Mouse (Mus musculus) heart, adult 18-20 months (tissue): ENCODE measurements around the gene 4930578C19Rik. TPM values are rescaled to one million over a fixed set of nuclear protein-coding genes. Genes with fewer than 3 reads are reported as not detected.
"Not testable (repeated sequence)": the region's sequence is repeated elsewhere in the genome, so short reads cannot be mapped to it uniquely, and the experiment has no call there.

Experiments used
- DNase-seq, 2 experiments: peaks; one replicate each; pipeline ENCODE4 v3.0.0; 2021 to 2022; ENCODE audit warnings: mixed read lengths in 1 of 2
- long read RNA-seq, 2 experiments: library from polyadenylated mRNA; stranded (forward); transcript quantifications; one replicate each; pipeline ENCODE4 v2.0.0; 2021
- total RNA-seq, 2 experiments: library from RNA; stranded (reverse); gene quantifications; 2 replicates each; pipeline ENCODE4 v1.2.3; 2021

The 4930578C19Rik gene
- 1 to 10 TPM; 5.5 to 6.1 TPM for total RNA-seq
- long read RNA-seq, experiment 1, result 0 reads
- long read RNA-seq, experiment 2, partial matches to known transcripts, result 0 of 1 reads
- long read RNA-seq, experiment 2, other reads (novel, unspliced or antisense), result 0 of 1 reads

DNA sequence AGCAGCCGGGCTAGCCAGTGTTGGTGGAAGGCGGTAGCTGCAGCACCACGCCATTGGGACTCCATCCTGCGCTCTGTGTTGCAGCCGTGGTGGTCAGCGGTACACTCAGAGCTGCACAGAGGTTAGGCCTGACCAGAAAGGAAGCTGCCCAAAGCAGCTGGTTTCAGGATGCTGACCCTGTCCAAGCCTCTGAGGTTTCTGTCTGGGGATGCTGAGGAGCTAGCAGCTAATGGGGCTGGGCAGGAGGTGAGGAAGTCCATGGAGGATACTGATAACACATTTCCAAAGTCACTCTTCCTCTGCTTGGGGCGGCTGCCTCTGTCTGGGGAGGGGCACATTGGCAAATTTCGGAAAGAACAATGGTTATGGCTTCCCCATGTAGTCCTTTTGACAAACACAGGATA is at the start of gene 4930578C19Rik:
TSS of gene 4930578C19Rik (minus strand) at position 200 of the 404 bp plus-strand sequence.
- DNase-seq, result peak; percentile 31 to 70

DNA sequence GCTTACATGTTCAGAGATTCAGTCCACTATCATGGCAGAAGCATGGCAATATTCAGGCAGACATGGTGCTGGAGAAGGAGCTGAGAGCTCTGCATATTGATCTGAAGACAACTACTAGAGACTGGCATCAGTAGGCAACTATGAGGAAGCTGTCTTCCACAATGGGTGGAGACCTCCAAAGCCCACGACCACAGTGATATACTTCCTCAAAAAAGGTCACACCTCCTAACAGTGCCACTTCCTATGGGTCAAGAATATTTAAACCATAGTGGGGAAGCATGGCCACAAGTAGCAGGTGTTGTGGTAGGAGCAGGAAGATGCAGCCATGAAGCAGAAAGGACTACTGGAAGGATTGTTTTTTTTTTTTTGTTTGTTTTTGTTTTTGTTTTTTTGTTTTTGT is 6.5 kb upstream of the 4930578C19Rik start:
- no peak for DNase-seq

GRCm38 (mm10) chrX:18462879-18463278 is 1.7 kb upstream of the 4930578C19Rik start:
- DNase-seq, result no peak

- DNase-seq, result no peak
Measured at GRCm38 (mm10) chrX:18451559-18451958, 9.6 kb downstream of the 4930578C19Rik start.

- peak; percentile 52 to 79 for DNase-seq
Measured at GRCm38 (mm10) chrX:18442066-18442465, 19.1 kb downstream of the 4930578C19Rik start.

DNA sequence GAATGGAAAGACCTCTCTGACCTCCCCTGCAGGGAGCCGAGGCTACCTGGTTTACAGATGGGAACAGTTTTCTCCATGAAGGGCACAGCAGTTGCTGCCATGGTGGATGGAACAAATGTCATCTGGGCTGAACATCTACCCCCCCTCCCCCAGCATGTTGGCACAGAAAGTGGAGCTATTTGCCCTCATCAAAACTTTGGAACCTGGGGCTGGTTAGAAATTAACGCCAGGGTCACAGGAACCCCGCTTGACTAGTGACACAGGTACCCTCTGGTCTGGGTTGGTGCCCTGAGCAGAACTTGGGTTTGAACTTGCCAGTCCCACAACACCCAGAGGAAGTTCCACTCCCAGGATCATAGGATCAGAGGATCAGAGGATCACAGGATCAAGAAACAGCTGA is 35.7 kb downstream of the 4930578C19Rik start:
- no peak for DNase-seq

DNA sequence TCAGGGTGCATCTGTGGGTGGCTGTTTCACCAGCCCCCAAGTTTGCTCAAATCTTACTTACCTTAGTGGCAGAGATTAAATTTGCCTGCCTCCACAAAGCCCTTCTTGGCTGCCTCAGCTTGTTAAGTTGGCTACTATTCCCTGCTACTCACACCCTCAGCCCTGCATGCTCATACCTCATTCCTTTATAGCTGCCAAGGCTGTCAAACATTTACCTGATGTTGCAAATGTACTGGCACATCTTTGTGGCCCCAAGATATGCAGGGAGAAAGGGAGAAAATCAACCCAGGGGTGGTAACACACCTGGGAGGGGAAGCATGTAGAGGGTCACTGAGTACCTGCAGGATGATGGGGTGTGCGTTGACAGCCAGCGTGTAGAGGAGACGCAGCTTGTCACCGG is 38.0 kb downstream of the 4930578C19Rik start:
- DNase-seq, result no peak

GRCm38 (mm10) chrX:18420161-18420784 is 40.9 kb downstream of the 4930578C19Rik start:
- no peak for DNase-seq

- peak in 1 of 2 experiments; percentile 15 for DNase-seq
Measured at GRCm38 (mm10) chrX:18418977-18419376, 42.2 kb downstream of the 4930578C19Rik start.

DNA sequence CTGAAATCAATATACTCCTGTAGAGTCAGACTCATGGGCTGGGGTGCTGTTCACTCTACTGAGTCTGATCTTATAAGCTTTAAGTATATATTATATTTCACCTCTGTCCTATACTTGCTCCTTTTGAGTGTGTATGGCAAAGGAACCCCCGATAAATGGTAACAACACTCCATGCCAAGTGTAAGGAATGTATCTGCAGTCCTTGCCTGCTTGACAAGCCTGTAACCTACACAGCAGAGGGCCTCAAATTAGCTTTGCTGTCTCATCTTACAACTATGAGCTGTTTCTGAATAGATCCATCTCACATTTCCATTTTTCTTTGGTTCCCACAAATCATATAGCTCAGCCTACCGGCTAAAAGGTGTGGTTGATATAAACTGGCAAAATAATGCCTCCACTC is 46.6 kb downstream of the 4930578C19Rik start:
- DNase-seq, result no peak

DNA sequence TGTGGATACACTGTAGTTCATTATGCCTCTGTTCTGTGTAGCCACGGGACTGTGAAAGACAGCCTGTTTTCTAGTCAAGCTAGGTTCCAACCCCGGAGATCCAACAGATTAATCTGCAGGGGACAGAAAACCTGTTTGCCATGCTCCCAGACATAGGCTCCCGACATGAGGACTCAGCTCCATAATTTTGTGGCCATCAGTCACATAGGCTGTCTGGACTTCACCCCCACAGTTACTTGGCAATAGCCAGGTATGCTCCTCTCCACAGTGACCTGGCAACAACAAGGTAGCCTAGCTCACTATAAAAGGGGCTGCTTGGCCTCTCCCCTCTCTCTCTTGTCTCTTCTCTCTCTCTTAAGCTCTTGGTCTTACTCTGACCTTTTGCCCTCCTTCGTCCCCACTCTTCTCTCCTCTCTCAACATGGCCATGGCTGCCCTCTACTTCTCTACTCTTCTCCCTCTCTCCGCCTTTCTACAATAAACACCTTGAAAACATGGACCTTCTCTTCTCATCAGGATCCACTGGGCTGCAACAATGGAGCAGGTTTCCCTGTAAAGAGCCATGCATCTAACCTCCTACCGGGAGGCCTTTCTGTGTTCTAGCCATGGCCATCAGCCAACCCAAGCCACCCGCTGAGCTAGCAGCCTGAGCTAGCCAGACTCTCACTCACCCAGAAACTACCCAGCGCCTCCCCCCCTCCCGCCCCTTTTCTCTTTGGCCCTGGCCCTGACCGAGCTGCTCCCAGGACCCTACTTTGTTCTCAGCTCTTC is 49.9 kb downstream of the 4930578C19Rik start:
- no peak for DNase-seq

- DNase-seq, result no peak
Measured at GRCm38 (mm10) chrX:18409598-18409997, 51.6 kb downstream of the 4930578C19Rik start.

DNA sequence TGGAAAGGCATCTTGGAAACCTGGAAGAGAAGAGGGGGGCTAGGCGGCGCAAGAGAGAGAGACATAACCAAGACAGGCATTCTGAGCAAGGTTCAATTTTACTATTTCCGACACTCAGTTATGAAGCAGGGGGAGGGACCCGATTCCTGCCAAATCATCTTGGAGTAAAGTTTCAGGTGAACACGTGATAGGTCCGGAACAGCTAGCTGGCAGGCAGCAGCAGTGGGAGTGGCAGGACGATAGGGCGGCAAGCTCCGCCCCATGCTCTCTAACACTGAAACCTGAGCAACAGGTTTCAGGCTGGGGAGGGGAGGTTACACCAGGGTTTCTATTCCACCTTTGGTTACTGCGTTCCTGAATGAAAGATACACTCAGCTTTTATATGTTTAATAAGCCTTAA is 58.9 kb downstream of the 4930578C19Rik start:
- DNase-seq, result peak in 1 of 2 experiments; percentile 9

DNA sequence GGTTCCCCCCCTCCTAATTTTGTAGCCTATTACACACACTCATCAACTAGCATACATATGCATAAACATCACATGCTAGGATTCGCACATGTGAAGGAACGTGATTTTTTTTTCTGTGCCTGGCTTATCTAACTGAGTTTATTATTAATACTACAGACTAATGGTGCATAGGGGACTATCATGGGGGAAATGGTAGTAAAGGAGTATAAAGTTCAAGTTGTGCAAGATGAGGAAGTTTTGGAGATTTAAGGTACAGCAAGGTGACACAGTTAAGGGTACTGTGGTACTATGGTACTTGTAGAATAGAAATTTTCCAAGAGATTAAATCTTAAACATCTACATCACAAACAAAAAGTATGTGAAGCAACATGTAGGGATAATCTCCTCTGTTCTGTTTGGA is 64.5 kb downstream of the 4930578C19Rik start:
- no peak for DNase-seq

- DNase-seq, result not testable (repeated sequence)
Measured at GRCm38 (mm10) chrX:18384181-18384580, 77.0 kb downstream of the 4930578C19Rik start.
